ENCODE assay signal across 8 mouse cellular contexts in genomic region chr16:21694463-21695241, GRCm38 (mm10). TPM values are rescaled to one million over a fixed set of nuclear protein-coding genes. Genes with fewer than 3 reads are reported as not detected.
A peak's percentile ranks its signal among the peaks of the same experiment; 100 is the strongest.
DNase-seq lines count a peak whose midpoint lies in the region; ATAC-seq and TF ChIP-seq lines count a peak whose summit lies in the region.

TSS of gene 2510009E07Rik (minus strand) at chr16:21694665.

- peak within 1 kb of the TSS; percentile 96 for H3K9ac ChIP-seq in neural tube, embryonic 15.5 days (replicated peaks)

- peaks cover 81% of the 10 kb centered on the region for H3K27me3 ChIP-seq in E14TG2a.4 (ENCODE audit: insufficient read depth, low read length)
- no peaks in the 10 kb centered on the region for H3K27me3 ChIP-seq in neural tube, embryonic 15.5 days (replicated peaks)

- ATAC-seq in neural tube, embryonic 15.5 days (ENCODE audit: low FRiP score) = peak; percentile 93

- peaks cover 27% of the 10 kb centered on the region for H3K4me1 ChIP-seq in E14TG2a.4 (replicated peaks; ENCODE audit: low read depth, low read length)
- H3K4me1 ChIP-seq in neural tube, embryonic 15.5 days = peaks cover 36% of the 10 kb centered on the region

- peak within 1 kb of the TSS; percentile 87 for H3K4me2 ChIP-seq in neural tube, embryonic 15.5 days

- H3K36me3 ChIP-seq in E14TG2a.4 (ENCODE audit: insufficient read depth, low read length) = no peaks in the 10 kb centered on the region
- no peaks in the 10 kb centered on the region for H3K36me3 ChIP-seq in neural tube, embryonic 15.5 days

- intact Hi-C loops in heart, postnatal 36 days (cut with DNase I) = loop anchor here (1.0 to 2.0 kb wide), 2 partner anchors 40 to 53 kb away; no protein-coding TSS in a partner anchor

- peaks cover 11% of the 10 kb centered on the region for H3K9me3 ChIP-seq in E14TG2a.4 (ENCODE audit: low read length)
- H3K9me3 ChIP-seq in neural tube, embryonic 15.5 days (replicated peaks) = no peaks in the 10 kb centered on the region

- DNase-seq in cerebellum, adult 18-20 months = peak; percentile 93 to 96
- DNase-seq in forelimb bud, embryonic 11.5 days (ENCODE audit: low read depth, low spot score) = peak; percentile 76
- peak; percentile 86 to 91 for DNase-seq in heart, postnatal 36 days
- peak; percentile 94 to 95 for DNase-seq in layer of hippocampus, adult 2 months (ENCODE audit: low spot score in 2 of 2)
- peak; percentile 92 to 94 for DNase-seq in lung, adult 18-20 months
- peak; percentile 90 for DNase-seq in testis, postnatal 10 days (ENCODE audit: low spot score)

- H3K4me3 ChIP-seq in E14TG2a.4 (replicated peaks; ENCODE audit: low read length) = peak within 1 kb of the TSS; percentile 86
- peak within 1 kb of the TSS; percentile 96 for H3K4me3 ChIP-seq in layer of hippocampus, adult 2 months
- peak within 1 kb of the TSS; percentile 54 for H3K4me3 ChIP-seq in neural tube, embryonic 15.5 days (replicated peaks)

- no peak for TF ChIP-seq CTCF in E14TG2a.4 (conservative IDR thresholded peaks at IDR 0.05; ENCODE audit: low read length)
- TF ChIP-seq CTCF in layer of hippocampus, adult 2 months (conservative IDR thresholded peaks at IDR 0.05) = no peak; the same call in 1 of the 2 replicates

- under 1% methylated on average over 56 of the region's 61 CpGs for WGBS in neural tube, embryonic 15.5 days

- peak within 1 kb of the TSS; percentile 99 for H3K27ac ChIP-seq in layer of hippocampus, adult 2 months
- H3K27ac ChIP-seq in neural tube, embryonic 15.5 days (replicated peaks) = peak within 1 kb of the TSS; percentile 98

RNA-seq across cellular contexts. Expression of gene 2510009E07Rik, which starts in this region (rescaled TPM):
- 10 to 100 TPM; 22.9 to 23.8 TPM for total RNA-seq in heart, postnatal 36 days (2021)
- total RNA-seq in layer of hippocampus, adult 2 months (2021) = 10 to 100 TPM; 38.4 to 40.3 TPM
- polyA plus RNA-seq in neural tube, embryonic 15.5 days (2015; fragmentation: Nextera tagmentation; extraction: Ambion mirVana) = 36.5 and 41.9 TPM in 2 replicates

Comparison
In these comparisons a context has a peak if more than half of its experiments do, and no peak if none do; other contexts are left out.
1. Peak in every context shown above with its lines: DNase-seq, ATAC-seq, H3K4me3 ChIP-seq and H3K27ac ChIP-seq.